In the genomic region with DNA sequence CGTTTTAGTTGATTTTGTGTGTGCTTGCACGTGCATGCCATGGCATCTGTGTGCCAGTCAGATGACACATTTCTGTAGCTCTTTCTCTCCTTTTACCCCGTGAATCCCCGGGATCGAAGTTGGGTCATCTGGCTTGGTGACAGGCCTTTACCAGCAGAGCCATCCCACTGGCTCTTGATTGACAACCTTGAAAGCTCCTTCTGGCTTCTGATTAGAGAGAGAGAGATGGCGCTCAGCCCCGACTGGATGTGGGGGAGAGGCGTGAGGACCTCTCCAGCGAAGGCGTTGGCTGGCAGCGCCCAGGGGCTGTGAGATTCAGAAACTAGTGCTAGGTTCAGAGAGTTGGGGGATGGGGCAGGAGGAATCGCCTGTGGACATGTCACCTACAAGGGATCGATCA, we compare ENCODE assay signal across 13 mouse cellular contexts. TPM values are rescaled to one million over a fixed set of nuclear protein-coding genes. Genes with fewer than 3 reads are reported as not detected.
DNase-seq lines count a peak whose midpoint lies in the region; ATAC-seq lines count a peak whose summit lies in the region.
"Had no signal": no experiment of that assay in that cellular context is flagged by ENCODE, and none has a peak within 500 bp of the region (broad histone marks: within the 10 kb centered on the region; RNA-seq: fewer than 3 reads in every experiment).

No protein-coding gene starts in this region.

- ATAC-seq in hindbrain, embryonic 11.5 days (ENCODE audit: low FRiP score), result no peak
- no peak for ATAC-seq in hindbrain, embryonic 16.5 days
- no peak for ATAC-seq in midbrain, embryonic 12.5 days (ENCODE audit: low FRiP score, low read depth)
- ATAC-seq: CD4-positive, CD25-positive, alpha-beta regulatory T cell, adult 4 months had no signal

- H3K4me1 ChIP-seq in hindbrain, embryonic 11.5 days (replicated peaks; ENCODE audit: control insufficient read depth, insufficient read depth, low read length), result peaks cover 4% of the 10 kb centered on the region; the same call in 1 of the 2 replicates
- peaks cover 29% of the 10 kb centered on the region for H3K4me1 ChIP-seq in hindbrain, embryonic 16.5 days (ENCODE audit: control insufficient read depth, insufficient read depth, low read depth, low read length)
- H3K4me1 ChIP-seq in midbrain, embryonic 12.5 days, result peaks cover 34% of the 10 kb centered on the region
- H3K4me1 ChIP-seq: liver, embryonic 13.5 days had no signal

- H3K9ac ChIP-seq in hindbrain, embryonic 11.5 days (ENCODE audit: low read depth, low read length), result 0 out of 2 replicates have a peak overlapping the region, but pooled peaks have one; percentile 11
- H3K9ac ChIP-seq in hindbrain, embryonic 16.5 days (ENCODE audit: low read depth, low read length), result no peak overlapping the region
- H3K9ac ChIP-seq in midbrain, embryonic 12.5 days (replicated peaks), result 0 out of 2 replicates have a peak overlapping the region, but pooled peaks have one; percentile 31
- H3K9ac ChIP-seq: liver, embryonic 13.5 days had no signal

- intact Hi-C loops in heart, postnatal 10 days (cut with DNase I), result no loop called here

- H3K27me3 ChIP-seq in hindbrain, embryonic 11.5 days (ENCODE audit: control insufficient read depth, insufficient read depth, low read length), result no peaks in the 10 kb centered on the region
- no peaks in the 10 kb centered on the region for H3K27me3 ChIP-seq in hindbrain, embryonic 16.5 days (replicated peaks; ENCODE audit: control insufficient read depth, insufficient read depth, low read length)
- H3K27me3 ChIP-seq in midbrain, embryonic 12.5 days, result no peaks in the 10 kb centered on the region; the same call in 1 of the 2 replicates

- no peak overlapping the region for H3K4me3 ChIP-seq in hindbrain, embryonic 11.5 days (ENCODE audit: low read depth, low read length)
- no peak overlapping the region for H3K4me3 ChIP-seq in hindbrain, embryonic 16.5 days (ENCODE audit: low read length)
- no peak overlapping the region for H3K4me3 ChIP-seq in midbrain, embryonic 12.5 days
- H3K4me3 ChIP-seq: liver, embryonic 13.5 days had no signal

- H3K36me3 ChIP-seq in hindbrain, embryonic 11.5 days (ENCODE audit: control insufficient read depth, insufficient read depth, low read length), result peaks cover 6% of the 10 kb centered on the region
- peaks cover 31% of the 10 kb centered on the region for H3K36me3 ChIP-seq in hindbrain, embryonic 16.5 days (ENCODE audit: control insufficient read depth, insufficient read depth, low read length)
- peaks cover 56% of the 10 kb centered on the region for H3K36me3 ChIP-seq in midbrain, embryonic 12.5 days
- H3K36me3 ChIP-seq: liver, embryonic 13.5 days had no signal

- no peak for DNase-seq in hindbrain, embryonic 11.5 days (ENCODE audit: low spot score)
- peak; percentile 77 for DNase-seq in brain, adult 2 months (ENCODE audit: low read depth, low spot score)
- DNase-seq in cerebellum, postnatal 14 days, result peak; percentile 62 to 67
- DNase-seq in heart, postnatal 10 days, result no peak
- no peak for DNase-seq in kidney, adult 18-20 months
- no peak for DNase-seq in lung, adult 18-20 months
- DNase-seq: liver, embryonic 13.5 days; thymus, adult 2 months had no signal

- H3K9me3 ChIP-seq in hindbrain, embryonic 11.5 days (ENCODE audit: control insufficient read depth, low read length), result no peaks in the 10 kb centered on the region
- H3K9me3 ChIP-seq in hindbrain, embryonic 16.5 days (ENCODE audit: control insufficient read depth, low read length), result no peaks in the 10 kb centered on the region
- no peaks in the 10 kb centered on the region for H3K9me3 ChIP-seq in midbrain, embryonic 12.5 days
- H3K9me3 ChIP-seq: liver, embryonic 13.5 days had no signal

- H3K27ac ChIP-seq in hindbrain, embryonic 11.5 days (ENCODE audit: low read depth, low read length), result no peak overlapping the region
- no peak overlapping the region for H3K27ac ChIP-seq in hindbrain, embryonic 16.5 days (ENCODE audit: low read depth, low read length)
- no peak overlapping the region for H3K27ac ChIP-seq in midbrain, embryonic 12.5 days (replicated peaks)
- H3K27ac ChIP-seq: liver, embryonic 13.5 days had no signal

- 87% methylated on average over 13 of the region's 13 CpGs for WGBS in hindbrain, embryonic 11.5 days
- WGBS in hindbrain, embryonic 16.5 days, result 71% methylated on average over 13 of the region's 13 CpGs
- 83% methylated on average over 13 of the region's 13 CpGs for WGBS in midbrain, embryonic 12.5 days

- H3K4me2 ChIP-seq in hindbrain, embryonic 11.5 days (replicated peaks; ENCODE audit: low read depth, low read length), result no peak overlapping the region
- no peak overlapping the region for H3K4me2 ChIP-seq in hindbrain, embryonic 16.5 days (ENCODE audit: low read length)
- 0 out of 2 replicates have a peak overlapping the region, but pooled peaks have one; percentile 11 for H3K4me2 ChIP-seq in midbrain, embryonic 12.5 days (replicated peaks)
- H3K4me2 ChIP-seq: liver, embryonic 13.5 days had no signal

RNA-seq across cellular contexts. Expression of a gene that starts 2.3 kb away (rescaled TPM):
- polyA plus RNA-seq in hindbrain, embryonic 11.5 days (2014; fragmentation: Nextera tagmentation; extraction: Ambion mirVana), result 66.7 and 78.4 TPM in 2 replicates
- 96.5 and 138 TPM in 2 replicates for polyA plus RNA-seq in hindbrain, embryonic 16.5 days (2015; fragmentation: Nextera tagmentation; extraction: Ambion mirVana)
- polyA plus RNA-seq in midbrain, embryonic 12.5 days (2016; fragmentation: Nextera tagmentation; extraction: Ambion mirVana), result 76.3 and 88.6 TPM in 2 replicates
- 10 to 100 TPM; 14.0 TPM for total RNA-seq in heart, postnatal 10 days (2021)
- total RNA-seq: hematopoietic stem cell, adult 5-6 weeks; megakaryocyte-erythroid progenitor cell, adult 5-6 weeks had no signal

RNA-seq across cellular contexts. Expression of a gene that starts 13.6 kb away (rescaled TPM):
- polyA plus RNA-seq in hindbrain, embryonic 11.5 days (2014; fragmentation: Nextera tagmentation; extraction: Ambion mirVana), result 5.9 and 8.5 TPM in 2 replicates
- 3.9 and 5.6 TPM in 2 replicates for polyA plus RNA-seq in hindbrain, embryonic 16.5 days (2015; fragmentation: Nextera tagmentation; extraction: Ambion mirVana)
- polyA plus RNA-seq in midbrain, embryonic 12.5 days (2016; fragmentation: Nextera tagmentation; extraction: Ambion mirVana), result 11.3 and 13.4 TPM in 2 replicates
- 1 to 10 TPM; 5.4 to 5.7 TPM for total RNA-seq in heart, postnatal 10 days (2021)

RNA-seq across cellular contexts. Expression of a gene that starts 13.9 kb away (rescaled TPM):
- 0.25 and 0.32 TPM in 2 replicates for polyA plus RNA-seq in hindbrain, embryonic 11.5 days (2014; fragmentation: Nextera tagmentation; extraction: Ambion mirVana)
- polyA plus RNA-seq in hindbrain, embryonic 16.5 days (2015; fragmentation: Nextera tagmentation; extraction: Ambion mirVana), result 0.66 and 0.86 TPM in 2 replicates
- 0.48 and 0.66 TPM in 2 replicates for polyA plus RNA-seq in midbrain, embryonic 12.5 days (2016; fragmentation: Nextera tagmentation; extraction: Ambion mirVana)
- total RNA-seq in heart, postnatal 10 days (2021), result under 1 TPM; 0.20 to 0.26 TPM

RNA-seq across cellular contexts. Expression of a gene that starts 14.7 kb away (rescaled TPM):
- polyA plus RNA-seq in hindbrain, embryonic 11.5 days (2014; fragmentation: Nextera tagmentation; extraction: Ambion mirVana), result 82.1 and 85.2 TPM in 2 replicates
- 124 and 131 TPM in 2 replicates for polyA plus RNA-seq in hindbrain, embryonic 16.5 days (2015; fragmentation: Nextera tagmentation; extraction: Ambion mirVana)
- polyA plus RNA-seq in midbrain, embryonic 12.5 days (2016; fragmentation: Nextera tagmentation; extraction: Ambion mirVana), result 86.9 and 92.9 TPM in 2 replicates
- total RNA-seq in heart, postnatal 10 days (2021), result 10 to 100 TPM; 26.0 to 27.4 TPM

RNA-seq across cellular contexts. Expression of a gene that starts 20.8 kb away (rescaled TPM):
- 17.4 and 18.7 TPM in 2 replicates for polyA plus RNA-seq in hindbrain, embryonic 11.5 days (2014; fragmentation: Nextera tagmentation; extraction: Ambion mirVana)
- polyA plus RNA-seq in hindbrain, embryonic 16.5 days (2015; fragmentation: Nextera tagmentation; extraction: Ambion mirVana), result 14.6 and 14.8 TPM in 2 replicates
- 17.5 and 19.0 TPM in 2 replicates for polyA plus RNA-seq in midbrain, embryonic 12.5 days (2016; fragmentation: Nextera tagmentation; extraction: Ambion mirVana)
- under 1 TPM; 0.86 to 0.87 TPM for total RNA-seq in heart, postnatal 10 days (2021)
- total RNA-seq: megakaryocyte-erythroid progenitor cell, adult 5-6 weeks had no signal

Comparison
In these comparisons a context has a peak if more than half of its experiments do, and no peak if none do; other contexts are left out.
1. DNase-seq: peak in brain, adult 2 months (single experiment) and cerebellum, postnatal 14 days (2 of 2); none in hindbrain, embryonic 11.5 days (single experiment), heart, postnatal 10 days (0 of 2), kidney, adult 18-20 months (single experiment) and lung, adult 18-20 months (0 of 2).